Mouse (Mus musculus) 3T3-L1 (cell line): ENCODE results near the gene Kazn.
A peak's percentile ranks its signal among the peaks of the same experiment; 100 is the strongest.

Experiments used
- DNase-seq: peaks from one replicate; pipeline ENCODE4 v3.0.0-alpha.2; 2015; ENCODE audit warnings: low read depth, low spot score

Gene Kazn

DNA sequence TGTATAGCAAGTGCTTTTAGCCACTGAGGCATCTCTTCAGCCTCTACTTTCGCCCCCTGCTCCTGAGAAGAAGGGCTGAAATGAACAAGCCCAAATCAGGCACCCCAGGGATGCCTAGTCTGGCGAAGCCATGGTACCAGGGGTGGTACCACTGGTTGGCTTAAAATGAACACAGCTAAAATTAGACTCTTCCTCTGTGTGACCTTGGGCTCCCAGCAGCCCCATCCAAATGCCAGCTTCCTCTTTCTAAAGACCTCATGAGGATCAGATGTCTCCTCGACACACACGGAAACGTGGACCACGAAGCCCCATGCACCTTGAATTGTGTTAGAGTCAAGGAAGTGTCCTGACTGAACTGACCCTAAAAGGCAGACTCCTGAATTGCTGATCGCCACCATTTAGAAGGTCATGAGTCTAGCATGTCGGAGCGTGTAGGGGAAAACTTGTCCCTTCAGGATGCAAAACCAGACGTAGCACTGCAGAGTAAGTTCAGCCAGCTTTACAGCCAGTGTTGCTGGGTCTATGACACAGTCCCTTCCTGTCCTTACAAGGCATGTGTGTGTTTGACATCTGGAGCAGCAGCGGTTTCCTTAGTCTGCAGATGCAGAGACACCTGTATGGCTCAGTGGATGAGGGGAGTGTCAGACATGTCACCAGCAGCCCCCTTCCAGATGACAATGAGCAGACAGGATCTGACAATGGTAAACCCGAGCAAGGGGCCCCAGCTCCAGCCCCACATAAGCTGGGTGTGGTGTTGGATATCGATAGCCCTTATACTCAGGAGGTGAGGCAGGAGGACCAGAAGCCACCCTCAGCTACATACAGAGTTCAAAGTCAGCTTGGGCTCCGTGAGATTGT, 159.3 kb downstream of the Kazn start:
- DNase-seq: no peak

DNA sequence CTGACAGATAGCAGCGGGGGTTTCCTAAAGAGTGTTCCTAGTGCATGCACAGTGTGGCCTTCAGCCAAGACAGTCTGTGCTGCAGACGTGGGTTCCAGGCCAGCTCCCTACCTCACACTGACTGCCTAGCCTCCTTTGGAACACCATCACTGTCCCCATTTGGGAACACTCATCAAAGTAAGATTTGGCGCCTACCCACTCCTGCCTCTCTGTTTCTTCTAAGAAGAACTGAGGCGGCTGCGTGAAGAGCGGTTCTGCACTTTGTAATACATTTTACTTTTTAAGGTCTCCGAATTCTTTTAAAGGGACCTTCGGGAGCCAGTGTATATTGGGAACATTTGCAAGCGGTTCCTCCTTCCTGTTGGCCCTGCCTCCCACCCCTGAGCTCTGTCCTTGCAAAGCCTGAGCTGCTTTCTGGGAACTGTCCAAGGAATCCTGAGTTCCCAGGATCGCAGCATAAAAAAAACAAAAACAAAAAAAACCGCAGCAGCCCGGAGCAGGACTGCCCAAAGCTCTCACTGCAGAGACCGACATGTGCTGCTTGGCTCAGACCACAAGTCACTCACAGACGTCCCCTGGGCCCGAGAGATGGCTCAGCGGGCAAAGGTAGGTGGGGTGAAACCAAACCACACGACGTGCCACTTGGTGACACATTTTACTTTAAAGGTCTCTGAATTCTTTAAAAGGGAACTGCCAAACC, 161.5 kb downstream of the Kazn start:
- DNase-seq: peak; percentile 9

DNA sequence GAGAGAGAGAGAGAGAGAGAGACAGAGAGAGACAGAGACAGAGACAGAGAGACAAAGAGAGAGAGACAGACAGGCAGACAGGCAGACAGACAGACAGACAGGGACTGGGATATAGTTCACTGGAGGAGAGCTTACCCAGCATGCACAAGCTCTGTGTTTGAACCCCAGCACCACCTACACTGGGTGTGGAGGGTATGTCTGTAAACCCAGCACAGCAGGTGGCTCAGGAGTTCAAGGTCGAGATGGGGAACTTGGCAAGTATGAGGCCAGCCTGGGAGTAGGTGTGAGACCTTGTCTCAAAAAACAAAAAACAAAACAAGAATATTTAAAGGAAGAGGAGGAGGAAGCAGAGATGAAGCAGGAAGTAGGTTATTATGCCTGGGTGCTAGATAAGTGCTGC, 162.3 kb downstream of the Kazn start:
- no peak for DNase-seq

DNA sequence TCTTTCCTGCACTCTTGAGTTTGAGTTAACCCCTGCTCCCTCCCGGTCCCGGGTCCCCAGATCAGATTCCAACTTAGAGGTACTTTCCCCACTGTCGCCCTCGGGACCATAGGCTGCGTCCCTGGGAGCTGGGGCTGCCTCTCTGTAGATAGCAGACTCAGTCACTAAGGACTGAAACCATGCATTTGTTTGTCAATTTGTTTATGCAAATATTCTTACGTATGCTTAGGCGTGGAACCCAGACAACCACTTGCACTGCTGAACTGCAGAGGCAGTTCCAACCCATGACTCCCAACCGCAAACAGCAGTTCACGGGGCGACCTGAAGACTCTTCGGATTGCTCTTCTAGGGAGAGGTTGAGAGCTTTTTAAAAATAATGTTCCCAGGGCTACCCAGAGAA, 163.3 kb downstream of the Kazn start:
- DNase-seq: no peak

DNA sequence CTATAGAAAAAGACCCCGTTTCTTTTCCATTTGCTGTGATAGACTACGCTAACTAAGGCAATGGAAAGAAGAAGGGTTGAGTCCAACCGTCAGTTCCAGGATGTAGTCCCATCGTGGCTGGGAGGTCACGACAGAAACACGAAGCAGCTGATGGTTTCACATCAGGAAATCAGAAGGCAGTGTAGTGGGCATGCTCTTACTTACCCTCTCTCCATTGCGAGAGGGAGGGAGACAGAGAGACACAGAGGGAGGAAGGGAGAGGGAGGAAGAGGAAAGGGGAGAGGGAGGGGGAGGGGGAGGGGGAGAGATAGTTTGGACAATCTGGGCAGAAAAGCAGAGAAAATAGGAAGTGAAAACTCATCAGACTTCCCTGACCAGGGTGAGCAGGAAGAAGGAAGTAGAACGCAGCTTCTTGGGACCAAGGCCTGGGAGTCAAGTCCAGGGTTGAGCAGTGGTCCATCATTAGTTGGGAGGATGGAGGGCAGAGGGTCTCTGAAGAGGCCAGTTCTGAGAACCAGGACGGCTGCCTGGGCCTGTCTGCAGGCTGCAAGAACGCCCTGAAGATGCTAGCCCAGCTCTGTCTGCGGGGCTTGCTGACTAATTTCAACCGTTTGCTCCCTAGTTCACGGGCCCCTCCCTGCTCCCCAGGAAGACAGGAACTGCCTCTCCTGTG, 165.0 kb downstream of the Kazn start:
- no peak for DNase-seq

DNA sequence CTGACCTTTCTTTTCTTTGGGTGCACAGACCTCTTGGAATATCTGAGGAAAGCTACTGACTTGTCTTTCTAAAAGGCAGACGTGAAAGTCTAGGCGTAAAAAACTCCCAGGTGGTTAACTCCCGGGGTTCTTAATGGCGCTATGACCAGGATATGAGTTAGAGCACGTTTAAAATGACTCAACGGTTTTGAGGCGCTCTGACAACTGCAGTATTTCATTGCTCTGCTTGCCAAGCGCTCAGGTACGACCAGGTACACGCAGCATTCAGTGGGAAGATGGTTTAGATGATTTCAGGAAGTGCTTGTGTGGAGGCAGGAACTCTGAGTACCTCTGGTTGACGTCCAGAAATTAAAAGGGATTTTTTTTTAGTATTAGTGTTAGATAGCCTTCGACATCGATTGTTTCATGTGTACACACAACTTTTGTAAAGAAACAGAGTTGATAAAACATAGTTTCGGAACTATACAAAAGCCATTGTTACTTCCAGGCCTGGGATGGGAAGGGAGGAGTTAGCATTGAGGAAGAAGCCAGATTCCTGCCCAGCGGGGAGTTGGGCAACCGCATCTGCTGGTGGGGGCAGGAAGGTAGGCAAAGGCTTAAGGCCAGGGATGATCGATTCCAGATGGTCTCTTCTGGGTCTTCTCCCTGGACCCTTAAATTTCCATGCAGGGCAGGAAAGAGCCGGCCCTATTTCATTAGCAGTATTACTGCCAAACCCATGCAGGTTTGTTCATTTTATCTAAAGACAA, 167.8 kb downstream of the Kazn start:
- DNase-seq: no peak

DNA sequence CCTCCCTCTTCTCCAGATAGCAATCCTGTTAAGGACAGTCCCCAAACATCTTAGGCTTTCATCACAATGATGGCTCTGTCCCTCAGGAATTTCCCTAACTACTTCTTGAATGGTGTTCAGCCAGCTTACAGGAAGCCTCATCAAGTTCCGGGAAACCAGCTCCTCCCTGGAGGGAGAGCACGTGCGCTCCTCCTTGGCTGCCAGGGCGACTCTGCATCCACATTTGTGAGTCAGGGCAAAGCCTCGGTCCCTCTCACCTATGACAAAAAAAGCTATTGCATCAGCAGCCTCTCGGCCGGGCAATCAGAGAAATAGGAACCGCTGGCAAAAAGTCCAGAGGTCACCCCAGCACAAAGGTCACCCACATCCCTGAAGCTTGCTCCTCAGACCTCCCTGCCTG, 168.4 kb downstream of the Kazn start:
- no peak for DNase-seq

DNA sequence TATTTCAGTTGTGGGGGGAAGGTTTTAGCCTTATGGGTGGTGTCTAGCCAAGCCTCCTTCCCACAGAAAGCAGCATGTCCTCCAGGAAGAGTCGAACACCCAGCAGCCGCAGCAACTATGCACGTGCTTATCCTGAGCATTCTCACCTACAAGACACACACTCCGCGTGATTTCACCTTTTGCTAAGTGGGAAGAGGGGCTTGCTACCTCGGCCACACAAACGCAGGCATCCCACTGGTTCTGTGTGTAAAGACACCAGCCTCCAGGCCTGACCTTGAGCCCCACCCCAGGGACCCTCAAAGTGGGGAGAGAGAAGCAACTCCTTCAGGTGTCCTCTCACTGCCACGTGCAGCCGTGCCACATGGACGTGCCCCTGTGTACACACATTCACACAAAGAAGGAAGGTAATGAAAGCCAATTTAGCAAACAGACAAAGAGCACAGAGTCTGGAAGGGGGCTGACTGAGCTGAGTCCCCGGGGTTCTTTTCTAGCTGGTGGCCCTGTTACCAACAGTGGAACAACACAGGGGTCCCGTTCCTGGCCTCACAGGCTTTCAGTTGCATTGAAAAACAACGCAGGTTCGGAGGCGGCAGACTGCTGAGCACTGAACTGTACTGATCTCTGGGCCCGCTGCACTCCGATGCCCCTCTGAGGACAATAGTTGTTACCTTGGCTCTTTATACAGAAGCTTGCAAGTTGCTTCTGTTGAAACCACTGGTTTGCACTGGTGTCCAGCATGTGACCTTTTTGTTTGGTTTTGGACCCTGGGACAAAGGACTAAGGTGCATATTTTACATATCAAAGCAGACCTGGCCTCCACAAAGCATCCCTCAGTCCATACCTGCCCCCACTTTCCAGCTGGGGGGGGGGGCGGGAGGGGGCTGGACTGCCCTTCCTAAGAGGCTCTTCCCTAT, 170.0 kb downstream of the Kazn start:
- DNase-seq: no peak

DNA sequence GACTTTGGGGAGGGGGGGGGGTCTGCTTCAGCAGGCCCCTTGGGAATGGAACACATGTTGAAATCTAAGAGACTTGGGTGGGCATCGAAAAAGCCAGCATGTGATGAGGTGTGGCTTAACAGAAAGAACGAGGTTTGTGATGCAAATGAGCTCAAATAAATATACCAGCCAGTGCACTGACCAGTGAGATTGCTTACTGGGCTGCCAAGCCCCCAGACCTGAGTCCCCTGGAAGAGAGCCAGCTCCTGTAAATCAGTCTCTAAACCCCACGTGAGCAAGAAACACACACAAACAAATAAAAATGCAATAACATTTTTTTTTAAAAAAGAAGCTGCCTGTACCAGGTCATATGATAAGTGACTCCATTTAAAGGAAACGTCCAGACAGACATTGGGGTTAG, 172.6 kb downstream of the Kazn start:
- no peak for DNase-seq

DNA sequence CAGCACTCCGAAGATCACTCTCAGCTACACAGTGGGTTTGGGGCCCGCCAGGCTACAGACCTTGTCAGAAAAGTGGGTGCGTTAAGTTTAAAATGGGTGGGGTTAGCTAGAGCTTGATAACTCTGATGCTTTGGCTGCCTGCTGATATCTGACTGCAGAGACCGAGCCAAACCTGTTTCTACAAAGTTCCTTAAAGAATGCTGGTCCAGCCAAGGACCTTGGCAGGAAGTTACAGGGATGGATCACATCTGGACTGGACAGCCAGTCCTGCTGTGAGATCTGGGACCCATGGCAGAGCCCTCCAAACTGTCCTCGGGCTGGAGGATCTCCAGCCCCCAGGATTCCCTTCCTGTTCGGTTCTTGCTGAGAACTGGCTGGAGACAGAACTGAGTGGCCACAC, 173.4 kb downstream of the Kazn start:
- no peak for DNase-seq

DNA sequence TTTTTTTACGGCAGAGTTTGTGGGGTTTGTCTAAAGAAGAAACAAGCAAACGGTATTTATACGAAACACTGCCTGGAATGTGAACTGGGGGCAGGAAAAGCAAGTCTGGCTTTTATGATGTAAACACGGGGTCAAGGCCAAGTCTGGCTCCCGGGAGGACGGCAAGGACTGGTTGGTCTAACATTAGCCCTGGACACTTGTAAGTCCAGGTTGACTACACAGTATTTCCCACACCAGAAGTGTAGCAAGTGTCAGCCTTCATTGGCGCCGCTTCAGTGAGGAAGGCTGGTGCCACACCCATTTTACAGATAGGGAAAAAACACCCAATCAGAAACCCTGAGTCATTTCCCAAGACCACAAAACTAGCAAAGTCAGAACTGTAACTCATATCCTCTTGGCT, 173.9 kb downstream of the Kazn start:
- DNase-seq: no peak

DNA sequence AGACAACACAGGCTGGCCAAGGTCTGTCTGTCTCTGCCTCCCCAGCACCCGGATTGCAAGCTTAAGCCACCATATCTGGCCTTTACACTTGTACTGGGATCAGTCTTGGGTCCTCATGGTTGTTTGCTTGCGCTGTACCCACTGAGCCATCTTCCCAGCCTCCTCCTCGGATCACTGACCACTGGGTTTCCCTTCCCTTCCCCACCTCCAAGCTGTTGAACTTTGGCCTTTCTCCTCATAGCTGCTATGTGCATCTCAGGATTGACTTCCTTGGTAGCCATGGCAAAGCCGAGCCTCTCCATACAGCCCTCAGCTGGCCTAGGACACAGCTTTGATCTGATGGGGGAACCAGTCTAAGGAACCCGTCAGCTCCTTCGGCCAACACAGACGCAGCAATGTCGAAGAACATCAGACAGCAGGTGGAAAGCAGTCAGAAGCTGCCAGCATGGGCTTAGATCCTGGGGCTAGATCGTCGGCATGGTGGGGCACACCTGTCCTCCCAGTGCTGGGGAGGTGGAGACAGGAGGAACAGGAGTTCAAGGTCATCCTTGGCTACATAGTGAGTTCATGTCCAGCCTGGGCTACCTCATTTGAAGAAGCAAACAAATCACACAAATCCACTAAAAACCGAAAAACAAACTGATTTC, 174.5 kb downstream of the Kazn start:
- no peak for DNase-seq

DNA sequence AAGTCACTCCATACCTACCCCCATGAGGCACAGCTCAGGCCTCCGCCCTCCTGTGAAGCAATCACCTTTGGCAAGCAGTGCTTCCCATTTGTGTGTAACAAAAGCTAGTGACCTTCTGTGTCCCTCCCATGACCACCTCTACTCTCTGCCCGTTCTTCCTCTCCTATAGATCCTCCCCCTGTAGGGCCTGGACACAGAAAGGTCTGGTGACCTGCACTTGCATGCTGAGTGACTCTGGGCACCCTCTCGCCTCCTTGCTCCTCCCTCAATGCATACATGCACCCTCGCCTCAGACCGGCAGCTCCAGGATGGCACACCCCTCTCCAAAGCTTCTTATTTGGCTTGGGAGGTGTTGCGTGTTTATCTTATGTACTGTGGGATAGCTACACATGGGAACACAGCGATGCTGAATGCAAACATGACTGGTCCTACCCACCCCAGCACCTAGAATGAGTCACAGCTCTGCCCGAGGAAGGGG, 176.1 kb downstream of the Kazn start:
- DNase-seq: no peak

DNA sequence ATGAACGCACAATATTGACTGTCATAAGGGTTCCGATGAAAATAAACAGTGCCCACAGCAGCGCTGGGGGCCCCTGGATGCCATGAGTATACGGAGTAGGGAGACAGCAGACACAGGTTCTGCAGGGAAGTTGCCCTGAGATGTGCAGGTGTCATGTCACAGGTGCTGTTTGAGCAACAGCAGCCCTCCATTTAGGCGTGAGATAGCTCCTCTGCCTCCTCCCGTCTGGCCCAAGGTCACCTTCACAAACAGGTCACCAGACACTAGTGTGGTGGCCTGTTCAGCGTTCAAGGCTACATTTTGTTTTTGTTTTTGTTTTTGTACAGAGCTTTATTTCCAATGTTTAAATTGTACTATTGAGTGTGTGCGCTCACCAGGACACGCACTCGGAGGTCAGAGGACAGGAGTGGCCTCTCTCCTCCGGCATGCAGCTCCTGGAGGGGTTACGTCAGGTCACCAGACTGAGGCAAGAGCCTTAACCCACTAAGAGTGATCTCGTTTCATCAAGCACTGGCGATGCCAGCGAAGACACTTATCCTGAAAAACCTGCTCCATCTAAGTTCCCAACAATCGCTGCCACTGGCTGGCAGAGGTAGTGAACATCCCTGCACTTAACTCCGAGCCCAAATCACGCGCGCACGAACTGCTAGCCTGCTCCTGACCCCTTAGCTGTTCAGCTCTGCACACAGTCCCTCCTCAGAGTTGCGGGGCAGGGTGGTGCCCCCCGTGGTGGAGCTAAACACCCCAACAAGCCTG, 177.5 kb downstream of the Kazn start:
- no peak for DNase-seq

DNA sequence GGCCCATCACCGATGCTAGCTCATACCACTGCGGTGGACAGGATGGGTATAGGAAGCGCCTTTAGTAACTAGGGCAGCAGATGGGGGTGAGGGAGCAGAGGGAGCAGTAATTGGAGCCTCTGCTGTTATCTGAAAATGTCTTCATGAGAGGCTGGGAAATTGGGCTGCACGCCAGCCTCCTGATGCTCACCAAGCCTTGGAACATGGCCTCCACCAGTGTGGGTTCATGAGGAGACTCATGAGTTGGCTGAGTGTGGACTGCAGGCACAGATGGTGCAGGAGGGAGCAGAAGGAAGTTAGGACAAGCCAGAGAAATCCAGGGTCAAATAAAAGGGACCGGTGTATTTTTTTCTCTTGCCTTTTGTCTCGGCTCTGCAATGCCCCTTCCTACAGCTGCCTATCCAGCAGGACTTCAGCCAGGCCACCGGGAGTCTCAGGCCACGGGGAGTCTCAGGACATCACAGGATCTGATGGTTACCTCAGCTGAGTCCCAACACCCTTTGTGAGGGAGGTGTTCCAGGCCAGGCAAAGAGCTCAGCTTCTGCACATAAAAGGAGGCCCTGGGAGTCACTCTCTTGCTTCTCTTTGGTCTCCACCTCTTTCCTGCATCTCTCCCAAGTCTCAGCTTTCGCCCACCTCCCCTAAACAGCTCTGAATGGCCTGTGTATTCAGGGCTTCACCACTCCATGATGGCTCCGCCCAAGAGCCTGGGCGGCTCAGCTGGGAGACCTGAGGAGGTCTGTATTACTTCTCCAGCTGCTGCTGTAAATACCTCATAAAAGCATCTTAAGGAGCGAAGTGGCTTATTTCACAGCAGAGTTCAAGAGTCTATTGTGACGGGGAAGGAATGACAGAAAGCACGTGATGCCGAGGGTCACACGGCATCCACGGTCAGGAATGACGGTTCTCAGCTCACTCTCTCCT, 178.5 kb downstream of the Kazn start:
- DNase-seq: no peak

DNA sequence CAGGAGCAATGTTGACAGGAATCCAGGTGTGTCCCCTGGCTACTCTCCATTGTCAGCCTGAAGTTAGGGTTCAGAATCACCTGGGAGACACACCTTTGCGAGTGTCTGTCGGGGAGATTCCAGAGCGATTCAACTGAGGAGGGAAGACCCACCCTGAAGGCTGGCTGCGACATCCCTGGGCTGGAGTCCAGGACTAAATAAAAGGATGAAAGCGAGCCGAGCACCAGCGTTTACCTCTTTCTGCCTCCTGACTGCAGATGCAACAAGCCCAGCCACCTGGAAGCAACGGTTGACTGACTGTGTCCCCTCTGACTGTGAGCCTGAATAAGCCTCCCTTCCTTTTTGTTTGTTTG, 179.4 kb downstream of the Kazn start:
- DNase-seq: no peak

DNA sequence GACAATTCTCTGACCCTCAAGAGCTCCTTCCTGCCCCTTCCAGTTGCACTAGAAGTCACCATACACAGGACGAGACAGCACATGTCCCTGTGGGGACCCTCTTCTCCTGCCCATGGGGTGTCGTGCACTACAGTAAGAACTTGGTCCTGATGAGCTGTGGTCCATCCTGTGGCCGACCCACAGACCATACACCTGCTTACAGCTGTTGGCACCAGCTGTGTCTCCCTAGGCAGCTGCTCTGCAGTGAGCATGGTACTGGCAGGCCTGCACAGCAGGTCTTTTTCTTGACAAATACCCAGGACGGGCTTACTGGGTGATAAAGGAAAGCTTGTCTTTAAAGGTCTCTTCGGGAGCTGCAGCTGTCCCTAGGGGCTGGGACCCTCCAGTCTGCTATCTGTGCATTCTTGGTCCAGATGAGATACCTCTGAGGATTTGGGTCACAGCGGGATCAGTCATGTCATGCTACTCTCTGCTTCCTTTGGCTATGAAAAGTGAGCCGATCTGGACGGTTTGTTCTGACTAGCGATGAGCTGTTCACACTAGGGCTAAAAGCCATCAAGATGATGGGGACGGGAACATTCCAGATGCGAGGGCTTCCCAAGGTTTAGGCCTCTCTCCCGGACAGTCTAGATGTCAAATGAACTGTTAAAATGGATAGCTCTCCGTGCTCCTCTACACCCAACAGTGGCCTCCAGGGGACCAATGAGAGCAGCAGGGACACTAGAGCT, 179.9 kb downstream of the Kazn start:
- DNase-seq: no peak
